Mouse (Mus musculus): ENCODE results near the gene Commd1.

GRCm38 (mm10) chr11:22860335-22861227 is 121.6 kb downstream of the Commd1 start, which contains the start of gene B3gnt2:
- TF ChIP-seq TAL1 (IDR thresholded peaks at IDR 0.05; ENCODE audit: low read length) (no peak), GATA1 (IDR thresholded peaks at IDR 0.05; ENCODE audit: low read length) (no peak)

Measured in erythroblast, embryonic 14.5 days (primary cell).